Mouse (Mus musculus) v-Abl transformed pro-B cells (cell line): ENCODE measurements around the gene Aurkc.
"Not testable (repeated sequence)": the region's sequence is repeated elsewhere in the genome, so short reads cannot be mapped to it uniquely, and the experiment has no call there.

ENCODE experiments used
- in situ Hi-C, 2 experiments: fragments of 400-800 bp; cut with MboI; formaldehyde crosslinking; loops; one replicate each; pipeline ENCODE4 v1.15.1; 2025; ENCODE audit not compliant: unreplicated experiment in 2 of 2

The Aurkc gene

DNA sequence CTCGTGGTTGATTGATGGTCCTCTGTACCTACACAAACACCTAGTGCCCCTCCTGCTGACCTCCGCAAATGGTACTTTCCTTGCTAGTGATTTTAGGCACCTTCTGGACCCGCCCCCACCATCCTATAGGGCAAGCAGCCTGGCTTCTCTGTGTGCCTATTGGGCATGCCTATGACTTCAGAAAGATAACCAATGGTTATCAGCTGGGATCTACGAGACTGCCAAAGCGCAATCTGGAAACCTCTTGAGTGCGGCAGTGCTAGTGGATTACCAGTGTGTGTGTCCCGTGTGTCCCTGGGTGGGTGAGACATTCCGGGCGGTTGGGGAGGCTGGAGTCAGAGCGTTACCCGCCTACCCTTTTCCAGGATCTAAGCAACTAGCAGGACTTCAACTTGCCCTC is at the start of gene Aurkc:
TSS of gene Aurkc (plus strand) at position 50 of the 400 bp plus-strand sequence.
- in situ Hi-C loops = not testable (repeated sequence)

DNA sequence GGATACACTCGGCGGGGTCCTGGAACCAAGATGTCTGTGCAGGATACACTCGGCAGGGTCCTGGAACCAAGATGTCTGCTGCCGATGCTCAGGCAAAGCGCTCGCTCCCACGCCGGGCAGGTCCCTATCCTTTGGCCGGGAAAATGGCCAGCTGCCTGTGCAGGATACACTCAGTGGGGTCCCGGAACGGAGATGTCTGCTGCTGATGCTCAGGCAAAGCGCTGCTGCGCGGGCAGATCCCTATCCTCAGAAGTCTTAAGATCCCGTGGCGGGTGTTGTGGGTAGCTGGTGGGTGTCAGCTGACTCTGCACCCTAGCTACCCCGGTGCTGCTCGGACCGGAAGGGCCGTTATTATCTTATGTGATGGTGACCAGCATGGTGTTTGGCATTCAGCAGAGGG is 47.0 kb upstream of the Aurkc start:
- in situ Hi-C loops = loop anchor here in 1 of 2 experiments (25.0 kb wide), 2 partner anchors 239 to 711 kb away; no protein-coding TSS in a partner anchor

DNA sequence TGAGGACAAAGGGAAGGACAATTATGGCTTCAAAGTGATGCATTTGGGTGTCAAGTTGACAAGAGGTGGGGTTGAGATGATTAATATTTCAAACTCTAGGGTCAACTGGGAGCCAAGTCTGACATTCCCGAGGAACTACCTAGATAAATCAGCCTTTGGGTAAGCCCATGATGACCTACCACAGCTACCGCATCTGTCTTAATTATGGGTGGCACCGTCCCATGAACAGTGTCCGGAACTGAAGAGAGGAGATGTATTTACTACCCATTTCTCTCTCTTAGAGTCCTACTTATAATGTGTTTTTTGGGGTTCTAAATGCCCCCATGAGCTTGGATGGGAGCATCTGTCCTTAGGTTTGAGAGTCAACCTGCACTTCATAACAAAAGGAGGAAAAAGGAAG is 38.5 kb upstream of the Aurkc start:
- in situ Hi-C loops = no loop called here

GRCm38 (mm10) chr7:6958574-6958973 is 36.5 kb upstream of the Aurkc start:
- in situ Hi-C loops = no loop called here

GRCm38 (mm10) chr7:6973566-6973965 is 21.5 kb upstream of the Aurkc start:
- in situ Hi-C loops = no loop called here

- in situ Hi-C loops = no loop called here
These were observed 18.2 kb upstream of the Aurkc start for GRCm38 (mm10) chr7:6976890-6977289.

- in situ Hi-C loops = not testable (repeated sequence)
These were observed 3.8 kb downstream of the Aurkc start for GRCm38 (mm10) chr7:6998914-6999313.

DNA sequence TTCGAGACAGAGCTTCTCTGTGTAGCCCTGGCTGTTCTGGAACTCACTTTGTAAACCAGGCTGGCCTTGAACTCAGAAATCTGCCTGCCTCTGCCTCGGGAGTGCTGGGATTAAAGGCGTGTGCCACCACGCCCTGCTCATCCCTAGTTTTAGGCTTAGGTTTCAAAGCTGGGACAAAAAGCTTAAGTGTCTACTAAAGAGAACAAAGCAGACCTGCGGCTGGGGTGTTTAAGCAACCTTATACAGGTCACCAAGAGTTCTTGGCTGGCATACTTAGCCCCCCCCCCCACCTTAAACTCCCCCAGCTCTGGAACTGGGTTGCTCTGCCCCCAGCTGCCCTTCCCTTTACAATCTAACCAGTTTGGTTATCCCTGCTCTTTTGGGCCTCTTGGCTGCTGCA is 10.3 kb downstream of the Aurkc start:
- in situ Hi-C loops = not testable (repeated sequence)

GRCm38 (mm10) chr7:7027445-7027844 is 32.3 kb downstream of the Aurkc start:
- in situ Hi-C loops = no loop called here

GRCm38 (mm10) chr7:7049659-7050320 is 54.7 kb downstream of the Aurkc start:
- in situ Hi-C loops = not testable (repeated sequence)
